31 mouse cellular contexts compared by ENCODE assay signal in genomic region chr19:3368276-3368675, GRCm38 (mm10). TPM values are rescaled to one million over a fixed set of nuclear protein-coding genes. Genes with fewer than 3 reads are reported as not detected.
A peak's percentile ranks its signal among the peaks of the same experiment; 100 is the strongest.
DNase-seq lines count a peak whose midpoint lies in the region; ATAC-seq and TF ChIP-seq lines count a peak whose summit lies in the region.
"Had no signal": no experiment of that assay in that cellular context is flagged by ENCODE, and none has a peak within 500 bp of the region (broad histone marks: within the 10 kb centered on the region; RNA-seq: fewer than 3 reads in every experiment).

No protein-coding gene starts in this region.

- H3K79me2 ChIP-seq in MEL (ENCODE audit: control insufficient read depth, insufficient read depth, low read length, poor library complexity): no peaks in the 10 kb centered on the region

- H3K36me3 ChIP-seq in kidney, adult 2 months (ENCODE audit: control insufficient read depth, insufficient read depth, low read length): peaks cover 26% of the 10 kb centered on the region
- 0 out of 2 replicates have a peak, but pooled peaks cover 3% of the 10 kb centered on the region for H3K36me3 ChIP-seq in midbrain, postnatal 0 days (ENCODE audit: insufficient read depth, low read length)
- H3K36me3 ChIP-seq in midbrain, embryonic 13.5 days: peaks cover 13% of the 10 kb centered on the region
- H3K36me3 ChIP-seq in MEL (ENCODE audit: control insufficient read depth in 1 of 2, insufficient read depth in 2 of 2, low read length in 2 of 2): no peaks in the 10 kb centered on the region
- peaks cover 35% of the 10 kb centered on the region for H3K36me3 ChIP-seq in stomach, postnatal 0 days (ENCODE audit: control insufficient read depth, insufficient read depth, low read length)
- H3K36me3 ChIP-seq: midbrain, embryonic 12.5 days had no signal

- 94% methylated on average over 3 of the region's 3 CpGs for WGBS in kidney, adult 2 months
- 89% methylated on average over 3 of the region's 3 CpGs for WGBS in midbrain, postnatal 0 days
- 86% methylated on average over 3 of the region's 3 CpGs for WGBS in midbrain, embryonic 13.5 days
- WGBS in stomach, postnatal 0 days: 92% methylated on average over 3 of the region's 3 CpGs

- no peak overlapping the region for H3K9ac ChIP-seq in midbrain, postnatal 0 days (replicated peaks; ENCODE audit: low read length, poor library complexity, severe bottlenecking)
- H3K9ac ChIP-seq in midbrain, embryonic 13.5 days (replicated peaks): no peak overlapping the region
- H3K9ac ChIP-seq in MEL (ENCODE audit: control insufficient read depth, low read depth, low read length, poor library complexity, severe bottlenecking): no peak overlapping the region
- no peak overlapping the region for H3K9ac ChIP-seq in stomach, postnatal 0 days (ENCODE audit: low read length)
- H3K9ac ChIP-seq: embryonic facial prominence, embryonic 12.5 days; heart, embryonic 13.5 days; hindbrain, embryonic 12.5 days; midbrain, embryonic 12.5 days had no signal

- H3K4me2 ChIP-seq in midbrain, postnatal 0 days (ENCODE audit: low read depth, low read length, poor library complexity, severe bottlenecking): no peak overlapping the region
- H3K4me2 ChIP-seq in midbrain, embryonic 13.5 days (replicated peaks): no peak overlapping the region
- no peak overlapping the region for H3K4me2 ChIP-seq in stomach, postnatal 0 days (replicated peaks; ENCODE audit: low read depth)
- H3K4me2 ChIP-seq: embryonic facial prominence, embryonic 12.5 days; heart, embryonic 13.5 days; hindbrain, embryonic 12.5 days; midbrain, embryonic 12.5 days had no signal

- no peaks in the 10 kb centered on the region for H3K4me1 ChIP-seq in kidney, adult 2 months (ENCODE audit: control insufficient read depth, insufficient read depth, low read length)
- H3K4me1 ChIP-seq in midbrain, postnatal 0 days (ENCODE audit: insufficient read depth, low read length): no peaks in the 10 kb centered on the region
- no peaks in the 10 kb centered on the region for H3K4me1 ChIP-seq in midbrain, embryonic 13.5 days (replicated peaks)
- H3K4me1 ChIP-seq in MEL (ENCODE audit: control insufficient read depth in 1 of 2, insufficient read depth in 2 of 2, low read length in 2 of 2): no peaks in the 10 kb centered on the region
- no peaks in the 10 kb centered on the region for H3K4me1 ChIP-seq in stomach, postnatal 0 days (replicated peaks; ENCODE audit: control insufficient read depth, insufficient read depth)
- H3K4me1 ChIP-seq: embryonic facial prominence, embryonic 12.5 days; heart, embryonic 13.5 days; hindbrain, embryonic 12.5 days; megakaryocyte, embryonic 14.5 days; midbrain, embryonic 12.5 days had no signal

- no peak overlapping the region for H3K27ac ChIP-seq in kidney, adult 2 months (ENCODE audit: insufficient read depth, low read depth, low read length)
- H3K27ac ChIP-seq in midbrain, postnatal 0 days (ENCODE audit: low read depth, low read length): no peak overlapping the region
- H3K27ac ChIP-seq in midbrain, embryonic 13.5 days: no peak overlapping the region
- no peak overlapping the region for H3K27ac ChIP-seq in MEL (ENCODE audit: control insufficient read depth, low read depth, low read length)
- H3K27ac ChIP-seq in stomach, postnatal 0 days (replicated peaks): no peak overlapping the region
- H3K27ac ChIP-seq: embryonic facial prominence, embryonic 12.5 days; heart, embryonic 13.5 days; hindbrain, embryonic 12.5 days; hindbrain, postnatal 0 days; midbrain, embryonic 12.5 days had no signal

- TF ChIP-seq POLR2A in kidney, adult 2 months (IDR thresholded peaks at IDR 0.05; ENCODE audit: low read depth, low read length): no peak
- TF ChIP-seq POLR2A in MEL (IDR thresholded peaks at IDR 0.05; ENCODE audit: control insufficient read depth in 1 of 2, insufficient read depth in 1 of 2, low read depth in 1 of 2, low read length in 2 of 2, poor library complexity in 1 of 2): no peak

- no peak for DNase-seq in kidney, adult 2 months
- no peak for DNase-seq in kidney, adult 18-20 months
- no peak for DNase-seq in midbrain, postnatal 0 days (ENCODE audit: low spot score)
- no peak for DNase-seq in MEL (ENCODE audit: low read depth, low spot score)
- no peak for DNase-seq in stomach, postnatal 0 days (ENCODE audit: low spot score)
- no peak for DNase-seq in urinary bladder, postnatal 14 days (ENCODE audit: low spot score)
- DNase-seq: adrenal gland, postnatal 10 days; B cell, adult 2 months; cerebellum, adult 9-11 months; embryo, embryonic 11 days; heart, postnatal 10 days; kidney, postnatal 4 days; lung, adult 18-20 months; lung, postnatal 4 days; thymus, postnatal 14 days had no signal

- 0 out of 2 replicates have a peak, but pooled peaks have one; percentile 16 for TF ChIP-seq CTCF in kidney, adult 2 months (conservative IDR thresholded peaks at IDR 0.05; ENCODE audit: insufficient read depth, insufficient read length, low read depth, low read length)
- TF ChIP-seq CTCF in midbrain, postnatal 0 days (IDR thresholded peaks at IDR 0.05): peak; percentile 16; the same call in 1 of the 2 replicates
- peak; percentile 22 to 33 (median 27); a peak in 3 of 6 replicates for TF ChIP-seq CTCF in MEL (IDR thresholded peaks at IDR 0.05 in 2 of 3, conservative IDR thresholded peaks at IDR 0.05 in 1 of 3; ENCODE audit: control insufficient read depth in 1 of 3, insufficient read depth in 1 of 3, low read depth in 2 of 3, low read length in 3 of 3, poor library complexity in 1 of 3, severe bottlenecking in 1 of 3)
- TF ChIP-seq CTCF in stomach, postnatal 0 days (IDR thresholded peaks at IDR 0.05; ENCODE audit: low read depth): peak; percentile 22; the same call in 1 of the 2 replicates

- H3K27me3 ChIP-seq in kidney, adult 2 months (replicated peaks; ENCODE audit: control insufficient read depth, insufficient read depth, low read length): no peaks in the 10 kb centered on the region
- H3K27me3 ChIP-seq in midbrain, postnatal 0 days (ENCODE audit: insufficient read depth, low read length): no peaks in the 10 kb centered on the region
- H3K27me3 ChIP-seq in midbrain, embryonic 13.5 days: no peaks in the 10 kb centered on the region
- no peaks in the 10 kb centered on the region for H3K27me3 ChIP-seq in MEL (ENCODE audit: control insufficient read depth in 1 of 2, insufficient read depth in 2 of 2, low read length in 2 of 2)
- no peaks in the 10 kb centered on the region for H3K27me3 ChIP-seq in stomach, postnatal 0 days (ENCODE audit: control insufficient read depth, insufficient read depth, low read length)
- H3K27me3 ChIP-seq: embryonic facial prominence, embryonic 12.5 days; heart, embryonic 13.5 days; hindbrain, embryonic 12.5 days; megakaryocyte, embryonic 14.5 days; midbrain, embryonic 12.5 days had no signal

- TF ChIP-seq EP300 in MEL (IDR thresholded peaks at IDR 0.05; ENCODE audit: low read depth in 1 of 2, low read length in 2 of 2): no peak
- no peak for TF ChIP-seq EP300 in stomach, postnatal 0 days (optimal IDR thresholded peaks at IDR 0.05)

- no peak overlapping the region for H3K4me3 ChIP-seq in kidney, adult 2 months (ENCODE audit: insufficient read depth, low read depth, low read length)
- H3K4me3 ChIP-seq in midbrain, postnatal 0 days (ENCODE audit: low read depth, low read length): no peak overlapping the region
- H3K4me3 ChIP-seq in midbrain, embryonic 13.5 days (replicated peaks): no peak overlapping the region
- no peak overlapping the region for H3K4me3 ChIP-seq in MEL (ENCODE audit: control insufficient read depth in 1 of 2, insufficient read depth in 1 of 2, low read depth in 2 of 2, low read length in 2 of 2)
- no peak overlapping the region for H3K4me3 ChIP-seq in stomach, postnatal 0 days (ENCODE audit: low read depth, low read length)
- H3K4me3 ChIP-seq: embryonic facial prominence, embryonic 12.5 days; heart, embryonic 13.5 days; hindbrain, embryonic 12.5 days; megakaryocyte, embryonic 14.5 days; midbrain, embryonic 12.5 days had no signal

- no peaks in the 10 kb centered on the region for H3K9me3 ChIP-seq in midbrain, postnatal 0 days (ENCODE audit: low read length)
- no peaks in the 10 kb centered on the region for H3K9me3 ChIP-seq in midbrain, embryonic 13.5 days
- no peaks in the 10 kb centered on the region for H3K9me3 ChIP-seq in MEL (replicated peaks; ENCODE audit: insufficient read depth, low read length)
- no peaks in the 10 kb centered on the region for H3K9me3 ChIP-seq in stomach, postnatal 0 days (ENCODE audit: control insufficient read depth, low read length)
- H3K9me3 ChIP-seq: embryonic facial prominence, embryonic 12.5 days; G1E; hindbrain, embryonic 12.5 days; midbrain, embryonic 12.5 days had no signal

- TF ChIP-seq RAD21 in MEL (IDR thresholded peaks at IDR 0.05; ENCODE audit: low read depth, low read length): no peak; the same call in 1 of the 2 replicates

- ATAC-seq in midbrain, postnatal 0 days (ENCODE audit: low FRiP score): no peak
- ATAC-seq in midbrain, embryonic 13.5 days: no peak
- no peak for ATAC-seq in stomach, postnatal 0 days (ENCODE audit: low FRiP score, low TSS enrichment)
- ATAC-seq: forebrain, embryonic 14.5 days; hindbrain, postnatal 0 days; intestine, embryonic 16.5 days; lung, postnatal 0 days had no signal

RNA-seq across cellular contexts. Expression of gene Tesmin, which starts 20.4 kb away (rescaled TPM):
- polyA plus RNA-seq in kidney, adult 2 months (2012; rRNA removed): 0.24 and 0.25 TPM in 2 replicates
- total RNA-seq in midbrain, postnatal 0 days (2014; rRNA removed): 0.27 and 1.2 TPM in 2 replicates
- polyA plus RNA-seq in midbrain, postnatal 0 days (2015; fragmentation: Nextera tagmentation; extraction: Ambion mirVana): 0.93 and 1.3 TPM in 2 replicates
- 0.35 and 0.37 TPM in 2 replicates for polyA plus RNA-seq in midbrain, embryonic 13.5 days (2015; fragmentation: Nextera tagmentation; extraction: Ambion mirVana)
- 1.1 and 2.1 TPM in 2 replicates for total RNA-seq in MEL (2012; rRNA removed)
- 1 to 10 TPM in 1 of 2 experiments, not detected in 1; 2.2 TPM for polyA plus RNA-seq in MEL (2012; ENCODE audit: insufficient read depth in 1 of 2, insufficient read length in 2 of 2, low read depth in 1 of 2, low replicate concordance in 2 of 2, missing spikeins in 1 of 2)
- polyA plus RNA-seq in stomach, postnatal 0 days (2015; fragmentation: Nextera tagmentation; extraction: Ambion mirVana): 0.34 and 0.48 TPM in 2 replicates

RNA-seq across cellular contexts. Expression of gene Gal, which starts 46.1 kb away (rescaled TPM):
- polyA plus RNA-seq in kidney, adult 2 months (2012; rRNA removed): 0.14 and 0.78 TPM in 2 replicates
- 1.9 and 5.3 TPM in 2 replicates for total RNA-seq in midbrain, postnatal 0 days (2014; rRNA removed)
- polyA plus RNA-seq in midbrain, postnatal 0 days (2015; fragmentation: Nextera tagmentation; extraction: Ambion mirVana): 29.5 and 30.0 TPM in 2 replicates
- polyA plus RNA-seq in midbrain, embryonic 13.5 days (2015; fragmentation: Nextera tagmentation; extraction: Ambion mirVana): 4.0 and 4.7 TPM in 2 replicates
- not detected in 2 replicates for total RNA-seq in MEL (2012; rRNA removed)
- polyA plus RNA-seq in MEL (2012; ENCODE audit: insufficient read depth in 1 of 2, insufficient read length in 2 of 2, low read depth in 1 of 2, low replicate concordance in 2 of 2, missing spikeins in 1 of 2): not detected
- 10.2 and 11.8 TPM in 2 replicates for polyA plus RNA-seq in stomach, postnatal 0 days (2015; fragmentation: Nextera tagmentation; extraction: Ambion mirVana)
- total RNA-seq: G1E; gastrocnemius, postnatal 4 days; heart, adult 8-10 months; heart, postnatal 10 days; left cerebral cortex, adult 18-20 months; monocyte, adult 5-6 weeks had no signal
- polyA plus RNA-seq: G1E; liver, adult 2 months had no signal

RNA-seq across cellular contexts. Expression of gene Cpt1a, which starts 46.1 kb away (rescaled TPM):
- polyA plus RNA-seq in kidney, adult 2 months (2012; rRNA removed): 232 and 272 TPM in 2 replicates
- total RNA-seq in midbrain, postnatal 0 days (2014; rRNA removed): 29.1 and 35.8 TPM in 2 replicates
- 15.7 and 17.4 TPM in 2 replicates for polyA plus RNA-seq in midbrain, postnatal 0 days (2015; fragmentation: Nextera tagmentation; extraction: Ambion mirVana)
- polyA plus RNA-seq in midbrain, embryonic 13.5 days (2015; fragmentation: Nextera tagmentation; extraction: Ambion mirVana): 12.9 TPM in 2 replicates
- 16.1 and 16.2 TPM in 2 replicates for total RNA-seq in MEL (2012; rRNA removed)
- polyA plus RNA-seq in MEL (2012; ENCODE audit: insufficient read depth in 1 of 2, insufficient read length in 2 of 2, low read depth in 1 of 2, low replicate concordance in 2 of 2, missing spikeins in 1 of 2): 10 to 100 TPM in 1 of 2 experiments, not detected in 1; 40.4 TPM
- polyA plus RNA-seq in stomach, postnatal 0 days (2015; fragmentation: Nextera tagmentation; extraction: Ambion mirVana): 59.5 and 62.0 TPM in 2 replicates
